Mouse (Mus musculus): Measurements from ENCODE around the gene R3hdm4. TPM values are rescaled to one million over a fixed set of nuclear protein-coding genes. Genes with fewer than 3 reads are reported as not detected.

R3hdm4 gene
- polyA plus RNA-seq, 1 experiment from 2014 or later: 228 TPM

DNA sequence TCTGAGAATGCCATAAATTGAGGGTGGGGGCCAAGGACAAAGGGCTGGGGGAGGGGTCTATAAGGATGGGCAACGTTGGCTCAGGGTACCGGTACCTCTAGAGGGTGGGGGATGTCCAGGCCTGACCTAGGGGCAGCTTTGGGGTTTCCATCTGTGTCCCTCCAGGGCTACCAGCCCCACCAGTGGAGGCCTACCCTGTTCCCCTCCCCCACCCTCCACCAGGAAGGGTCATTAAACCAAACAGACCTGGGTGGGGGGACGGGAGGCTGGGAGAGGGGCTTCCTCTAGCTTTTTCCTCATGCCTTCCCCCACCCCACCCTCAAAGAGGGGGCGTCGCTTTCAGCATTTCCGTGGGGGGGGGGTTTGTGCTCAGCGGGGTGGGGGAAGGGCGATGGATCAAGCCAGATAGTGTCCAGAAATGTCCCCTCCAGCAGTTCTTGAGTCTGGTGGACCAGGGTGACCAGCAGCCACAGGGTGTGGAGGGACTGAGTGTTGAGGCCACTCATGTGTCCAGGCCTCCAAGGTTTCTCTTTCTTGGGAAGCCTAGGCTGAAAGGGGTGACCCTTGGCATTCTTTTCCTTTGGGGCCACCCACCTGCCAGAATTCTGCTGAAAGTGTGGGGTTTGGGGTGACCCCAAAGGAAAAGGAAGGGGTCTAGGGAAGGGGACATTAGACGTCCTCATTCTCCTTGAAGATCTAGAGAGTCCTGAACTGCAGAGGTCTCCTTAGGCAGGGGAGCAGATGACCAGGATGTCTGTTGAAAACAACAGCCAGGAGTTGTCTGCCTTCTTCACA is 8.1 kb upstream of the R3hdm4 start:
- Histone ChIP-seq H3K9ac (peak overlapping the region; percentile 84), H3K4me3 (replicated peaks; ENCODE audit: low read length) (peak overlapping the region; percentile 86), H3K4me2 (replicated peaks) (peak overlapping the region; percentile 81), H3K36me3 (replicated peaks; ENCODE audit: control insufficient read depth, insufficient read depth) (peaks cover 20% of the 10 kb centered on the region), H3K27ac (peak overlapping the region; percentile 91; the same call in 1 of the 2 replicates), H3K27me3 (ENCODE audit: control insufficient read depth, insufficient read depth, low read length) (no peaks in the 10 kb centered on the region), H3K4me1 (replicated peaks; ENCODE audit: control insufficient read depth, insufficient read depth, low read length) (peaks cover 29% of the 10 kb centered on the region), H3K9me3 (ENCODE audit: control insufficient read depth, low read length) (no peaks in the 10 kb centered on the region)
- ATAC-seq (ENCODE audit: low FRiP score) (no peak), DNase-seq (ENCODE audit: low spot score) (no peak)
- WGBS: 33% methylated on average over 9 of the region's 9 CpGs

- Histone ChIP-seq H3K4me3 (replicated peaks; ENCODE audit: low read length) (peak overlapping the region; percentile 86), H3K27ac (peak overlapping the region; percentile 91), H3K36me3 (replicated peaks; ENCODE audit: control insufficient read depth, insufficient read depth) (peaks cover 13% of the 10 kb centered on the region), H3K9me3 (ENCODE audit: control insufficient read depth, low read length) (no peaks in the 10 kb centered on the region), H3K27me3 (ENCODE audit: control insufficient read depth, insufficient read depth, low read length) (peaks cover 6% of the 10 kb centered on the region), H3K4me2 (replicated peaks) (peak overlapping the region; percentile 81), H3K4me1 (replicated peaks; ENCODE audit: control insufficient read depth, insufficient read depth, low read length) (peaks cover 27% of the 10 kb centered on the region), H3K9ac (peak overlapping the region; percentile 84)
- under 1% methylated on average over 28 of the region's 29 CpGs for WGBS
- no peak for DNase-seq (ENCODE audit: low spot score)
- no peak for ATAC-seq (ENCODE audit: low FRiP score)
Observed at GRCm38 (mm10) chr10:79928030-79928694, 7.2 kb upstream of the R3hdm4 start.

DNA sequence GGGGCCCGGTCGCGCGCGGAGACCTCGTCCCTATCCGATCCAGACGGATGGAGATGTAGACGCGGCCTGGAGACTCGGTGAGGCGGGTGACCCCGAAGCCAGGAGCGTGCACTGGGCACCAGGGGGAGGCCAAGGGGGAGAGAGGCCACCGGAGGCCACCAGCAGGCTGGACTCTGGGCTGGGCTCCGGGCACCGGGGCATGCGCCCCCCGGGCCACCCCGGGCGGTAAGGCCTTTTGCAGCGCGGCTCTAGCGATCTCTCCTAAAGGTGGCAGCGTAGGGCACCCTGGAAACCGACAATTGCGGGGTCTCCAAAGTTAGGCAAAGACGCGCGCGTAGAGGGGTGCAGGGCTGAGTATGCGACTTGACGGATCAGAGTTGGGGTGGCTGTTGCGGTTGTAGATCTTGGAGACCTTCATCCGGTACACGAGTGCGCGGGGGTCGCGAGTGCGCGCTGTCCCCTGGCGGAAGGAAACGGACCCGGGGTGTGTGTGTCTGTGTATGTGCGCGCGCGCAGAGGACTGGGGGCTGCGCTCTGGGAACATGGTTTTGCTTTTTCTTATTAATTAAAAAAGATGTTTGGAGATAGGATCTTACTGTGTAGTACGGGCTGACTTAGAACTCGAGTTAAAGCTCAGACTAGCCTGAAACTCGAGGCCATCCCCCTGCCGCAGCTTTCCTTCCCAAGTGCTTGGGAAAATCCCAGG is 6.5 kb upstream of the R3hdm4 start:
- WGBS: under 1% methylated on average over 54 of the region's 54 CpGs
- H3K4me1 ChIP-seq (replicated peaks; ENCODE audit: control insufficient read depth, insufficient read depth, low read length): peaks cover 22% of the 10 kb centered on the region

DNA sequence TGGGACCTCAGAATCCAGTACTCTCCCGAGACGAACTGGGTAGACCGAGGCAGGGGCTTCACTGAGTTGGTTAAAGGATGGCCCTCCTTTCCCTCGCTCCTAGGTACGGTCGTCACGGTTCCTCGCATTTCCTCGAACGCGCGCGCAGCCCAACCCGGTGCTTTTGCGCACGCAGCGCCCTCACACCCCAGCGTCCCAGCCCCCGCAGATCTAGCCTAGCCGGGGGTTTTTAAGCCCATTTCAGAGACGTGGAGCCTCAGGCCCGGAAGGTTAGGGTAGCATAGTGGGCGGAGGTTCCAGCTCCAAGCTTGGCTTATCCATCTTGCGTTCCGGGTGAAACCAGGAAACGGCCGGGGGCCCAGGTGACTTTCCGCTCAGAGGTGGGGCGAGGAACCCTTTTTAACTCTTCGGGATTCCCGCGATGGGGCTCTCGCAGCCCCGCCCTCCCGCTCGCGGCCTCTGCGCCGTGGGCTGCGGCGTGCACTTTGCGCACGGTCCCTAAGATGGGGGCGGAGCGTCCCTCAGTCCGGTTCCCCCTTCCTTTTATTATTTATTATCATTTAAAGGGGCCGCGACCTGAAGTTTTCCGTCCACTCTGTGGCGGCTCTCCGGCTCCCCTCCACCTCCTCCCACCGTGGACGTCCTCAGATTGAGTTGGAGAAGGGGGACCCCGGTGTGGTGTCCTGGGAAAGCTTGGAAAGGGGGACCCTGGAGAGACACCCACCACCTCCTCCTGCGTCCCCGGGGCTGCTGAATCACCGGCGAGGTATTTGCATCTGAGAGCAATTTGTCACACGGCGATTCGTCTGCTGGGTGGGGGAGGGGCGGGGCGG is 5.7 kb upstream of the R3hdm4 start, which contains the start of gene Arid3a:
Gene Arid3a, plus strand, starts transcription at position 553 of the 833 bp plus-strand sequence.
- Histone ChIP-seq H3K4me1 (replicated peaks; ENCODE audit: control insufficient read depth, insufficient read depth, low read length) (peaks cover 18% of the 10 kb centered on the region), H3K9me3 (ENCODE audit: control insufficient read depth, low read length) (no peaks in the 10 kb centered on the region), H3K4me2 (replicated peaks) (peak within 1 kb of the TSS; percentile 81), H3K9ac (peak within 1 kb of the TSS; percentile 84), H3K36me3 (replicated peaks; ENCODE audit: control insufficient read depth, insufficient read depth) (peaks cover 7% of the 10 kb centered on the region), H3K27me3 (ENCODE audit: control insufficient read depth, insufficient read depth, low read length) (peaks cover 20% of the 10 kb centered on the region), H3K4me3 (replicated peaks; ENCODE audit: low read length) (peak within 1 kb of the TSS; percentile 86), H3K27ac (peak within 1 kb of the TSS; percentile 91)
- DNase-seq (ENCODE audit: low spot score) (peak; percentile 93), ATAC-seq (ENCODE audit: low FRiP score) (peak; percentile 78)
- WGBS: under 1% methylated on average over 63 of the region's 63 CpGs

More for the DNA sequence above, 6.5 kb upstream of the R3hdm4 start:
- Histone ChIP-seq H3K4me2 (replicated peaks) (peak overlapping the region; percentile 81), H3K9ac (peak overlapping the region; percentile 84), H3K9me3 (ENCODE audit: control insufficient read depth, low read length) (no peaks in the 10 kb centered on the region), H3K27ac (peak overlapping the region; percentile 91), H3K27me3 (ENCODE audit: control insufficient read depth, insufficient read depth, low read length) (peaks cover 13% of the 10 kb centered on the region), H3K4me3 (replicated peaks; ENCODE audit: low read length) (peak overlapping the region; percentile 86), H3K36me3 (replicated peaks; ENCODE audit: control insufficient read depth, insufficient read depth) (peaks cover 13% of the 10 kb centered on the region)
- ATAC-seq (ENCODE audit: low FRiP score) (peak; percentile 44), DNase-seq (ENCODE audit: low spot score) (peak; percentile 58)

DNA sequence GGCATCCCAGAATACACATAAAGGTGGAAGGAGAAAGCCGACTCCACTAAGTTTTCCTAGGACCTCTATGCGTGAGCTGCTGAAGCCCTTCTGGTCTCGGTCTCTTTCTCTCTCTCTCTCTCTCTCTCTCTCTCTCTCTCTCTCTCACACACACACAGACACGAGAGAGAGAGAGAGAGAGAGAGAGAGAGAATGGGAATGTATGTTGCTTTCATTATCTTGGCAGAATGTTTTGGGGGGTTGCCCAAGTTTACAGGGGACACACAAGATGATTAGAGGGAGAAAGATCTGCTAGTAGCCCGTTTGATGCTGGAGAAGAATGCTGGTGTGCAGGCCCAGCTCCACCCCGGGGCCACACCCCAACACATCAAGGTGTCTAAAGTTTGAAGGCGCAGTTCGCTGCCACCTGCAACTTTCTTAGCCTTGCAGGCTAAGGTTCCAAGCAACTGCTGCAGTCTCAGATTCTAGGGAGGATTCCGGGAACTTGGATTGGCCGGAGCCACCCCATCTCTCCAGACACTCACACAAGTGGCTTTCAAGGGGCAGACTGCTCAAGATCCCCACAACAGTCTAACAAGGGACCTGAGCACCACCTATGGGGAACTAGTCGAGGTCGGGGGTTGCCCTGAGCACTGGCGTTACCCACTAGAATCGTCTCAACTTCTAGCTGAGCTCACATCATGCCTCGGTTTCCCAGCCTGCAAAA is 4.9 kb upstream of the R3hdm4 start:
- ATAC-seq (ENCODE audit: low FRiP score): no peak
- H3K4me1 ChIP-seq (replicated peaks; ENCODE audit: control insufficient read depth, insufficient read depth, low read length): peaks cover 26% of the 10 kb centered on the region
- peaks cover 28% of the 10 kb centered on the region for H3K27me3 ChIP-seq (ENCODE audit: control insufficient read depth, insufficient read depth, low read length)
- peaks cover 2% of the 10 kb centered on the region; the same call in 1 of the 2 replicates for H3K36me3 ChIP-seq (replicated peaks; ENCODE audit: control insufficient read depth, insufficient read depth)
- DNase-seq (ENCODE audit: low spot score): no peak
- H3K9ac ChIP-seq: peak overlapping the region; percentile 84
- 14% methylated on average over 15 of the region's 15 CpGs for WGBS
- peak overlapping the region; percentile 81 for H3K4me2 ChIP-seq (replicated peaks)
- peak overlapping the region; percentile 86 for H3K4me3 ChIP-seq (replicated peaks; ENCODE audit: low read length)
- no peaks in the 10 kb centered on the region for H3K9me3 ChIP-seq (ENCODE audit: control insufficient read depth, low read length)
- H3K27ac ChIP-seq: peak overlapping the region; percentile 30; the same call in 1 of the 2 replicates

- peak overlapping the region; percentile 81; the same call in 1 of the 2 replicates for H3K4me2 ChIP-seq (replicated peaks)
- no peak overlapping the region for H3K4me3 ChIP-seq (replicated peaks; ENCODE audit: low read length)
- peak; percentile 95 for DNase-seq (ENCODE audit: low spot score)
- 12% methylated on average over 29 of the region's 29 CpGs for WGBS
- no peaks in the 10 kb centered on the region for H3K36me3 ChIP-seq (replicated peaks; ENCODE audit: control insufficient read depth, insufficient read depth)
- peaks cover 23% of the 10 kb centered on the region for H3K4me1 ChIP-seq (replicated peaks; ENCODE audit: control insufficient read depth, insufficient read depth, low read length)
- H3K27me3 ChIP-seq (ENCODE audit: control insufficient read depth, insufficient read depth, low read length): peaks cover 36% of the 10 kb centered on the region
- no peaks in the 10 kb centered on the region for H3K9me3 ChIP-seq (ENCODE audit: control insufficient read depth, low read length)
- H3K27ac ChIP-seq: 0 out of 2 replicates have a peak overlapping the region, but pooled peaks have one; percentile 30
- no peak for ATAC-seq (ENCODE audit: low FRiP score)
- no peak overlapping the region for H3K9ac ChIP-seq
Observed at GRCm38 (mm10) chr10:79924998-79925784, 4.2 kb upstream of the R3hdm4 start.

GRCm38 (mm10) chr10:79921572-79921971 is 564 bp upstream of the R3hdm4 start:
- DNase-seq (ENCODE audit: low spot score): no peak
- no peak for ATAC-seq (ENCODE audit: low FRiP score)
- H3K9ac ChIP-seq: peak overlapping the region; percentile 28; the same call in 1 of the 2 replicates
- peak overlapping the region; percentile 19 for H3K4me3 ChIP-seq (replicated peaks; ENCODE audit: low read length)
- peak overlapping the region; percentile 48 for H3K4me2 ChIP-seq (replicated peaks)
- no peak overlapping the region for H3K27ac ChIP-seq
- no peaks in the 10 kb centered on the region for H3K36me3 ChIP-seq (replicated peaks; ENCODE audit: control insufficient read depth, insufficient read depth)
- no peaks in the 10 kb centered on the region for H3K9me3 ChIP-seq (ENCODE audit: control insufficient read depth, low read length)
- peaks cover 15% of the 10 kb centered on the region for H3K4me1 ChIP-seq (replicated peaks; ENCODE audit: control insufficient read depth, insufficient read depth, low read length)
- H3K27me3 ChIP-seq (ENCODE audit: control insufficient read depth, insufficient read depth, low read length): peaks cover 64% of the 10 kb centered on the region
- under 1% methylated on average over 34 of the region's 34 CpGs for WGBS

All from hindbrain, embryonic 14.5 days (tissue).